Mouse (Mus musculus) gastrocnemius, postnatal 36 days (tissue): ENCODE results near the gene Vps18. TPM values are rescaled to one million over a fixed set of nuclear protein-coding genes. Genes with fewer than 3 reads are reported as not detected.

Source experiments
- DNase-seq, 2 experiments: peaks; one replicate each; pipeline ENCODE4 v3.0.0; 2022
- intact Hi-C: fragments of 180-260 bp; cut with DNase I; formaldehyde crosslinking; loops from one replicate; pipeline ENCODE4 v1.15.1; 2025
- total RNA-seq, 2 experiments: library from RNA; stranded (reverse); gene quantifications; 2 replicates each; pipeline ENCODE4 v1.2.3; 2021

Vps18 gene
- total RNA-seq, 2 experiments from 2014 or later, result 9.0 to 9.2 TPM

DNA sequence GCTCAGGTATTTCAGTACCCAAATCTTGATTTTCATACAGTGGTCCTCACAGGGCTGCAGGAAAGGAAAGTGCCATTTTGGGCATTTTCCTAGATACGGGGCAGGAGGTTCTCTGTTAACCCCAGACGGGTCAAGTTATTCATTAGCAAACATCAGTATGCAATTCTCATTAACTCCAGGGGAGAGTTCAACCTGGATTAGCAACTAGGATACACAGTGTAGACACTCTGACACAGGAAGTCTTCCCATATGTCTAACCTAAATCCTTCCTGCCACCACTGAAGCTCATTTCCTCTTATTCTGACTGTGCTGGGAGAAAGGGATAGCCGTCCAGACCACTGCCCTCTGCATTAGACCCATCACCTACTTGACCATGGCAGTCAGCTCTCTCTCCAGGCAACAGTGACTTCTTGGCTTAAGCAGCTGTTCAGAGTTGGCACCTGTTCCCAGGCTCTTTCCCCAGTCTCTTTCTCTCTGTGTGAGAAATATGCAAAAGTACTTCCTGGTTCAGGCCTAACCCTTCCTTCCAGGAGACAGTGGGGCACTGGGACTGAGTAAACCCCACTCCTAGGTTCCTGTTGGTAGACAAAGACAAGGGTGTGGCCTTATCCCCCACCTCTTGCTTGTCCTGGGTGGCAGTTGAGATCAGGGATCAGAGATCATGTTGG, 29.6 kb downstream of the Vps18 start:
- DNase-seq, result no peak
- intact Hi-C loops, result no loop called here

DNA sequence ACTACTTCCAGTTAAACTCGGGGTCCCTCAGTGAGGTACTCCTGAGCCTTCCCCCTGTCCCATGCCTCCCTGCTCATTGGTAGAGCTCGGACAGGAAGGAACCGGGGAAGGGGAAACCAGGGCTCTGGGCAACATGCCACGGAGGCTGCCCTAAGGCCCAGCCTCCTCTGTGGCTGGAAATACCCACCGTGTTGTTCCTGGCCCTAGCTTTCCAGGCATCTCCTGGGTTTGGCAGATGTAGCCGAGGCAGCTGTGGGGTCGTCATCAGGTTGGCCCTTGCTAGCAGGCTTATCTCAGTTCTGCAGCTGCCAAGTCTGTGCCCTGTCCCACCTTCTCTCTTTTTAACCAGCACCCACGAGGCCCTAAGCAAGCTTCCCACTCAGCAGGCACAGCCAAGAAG, 32.0 kb downstream of the Vps18 start:
- intact Hi-C loops, result no loop called here
- DNase-seq, result no peak

DNA sequence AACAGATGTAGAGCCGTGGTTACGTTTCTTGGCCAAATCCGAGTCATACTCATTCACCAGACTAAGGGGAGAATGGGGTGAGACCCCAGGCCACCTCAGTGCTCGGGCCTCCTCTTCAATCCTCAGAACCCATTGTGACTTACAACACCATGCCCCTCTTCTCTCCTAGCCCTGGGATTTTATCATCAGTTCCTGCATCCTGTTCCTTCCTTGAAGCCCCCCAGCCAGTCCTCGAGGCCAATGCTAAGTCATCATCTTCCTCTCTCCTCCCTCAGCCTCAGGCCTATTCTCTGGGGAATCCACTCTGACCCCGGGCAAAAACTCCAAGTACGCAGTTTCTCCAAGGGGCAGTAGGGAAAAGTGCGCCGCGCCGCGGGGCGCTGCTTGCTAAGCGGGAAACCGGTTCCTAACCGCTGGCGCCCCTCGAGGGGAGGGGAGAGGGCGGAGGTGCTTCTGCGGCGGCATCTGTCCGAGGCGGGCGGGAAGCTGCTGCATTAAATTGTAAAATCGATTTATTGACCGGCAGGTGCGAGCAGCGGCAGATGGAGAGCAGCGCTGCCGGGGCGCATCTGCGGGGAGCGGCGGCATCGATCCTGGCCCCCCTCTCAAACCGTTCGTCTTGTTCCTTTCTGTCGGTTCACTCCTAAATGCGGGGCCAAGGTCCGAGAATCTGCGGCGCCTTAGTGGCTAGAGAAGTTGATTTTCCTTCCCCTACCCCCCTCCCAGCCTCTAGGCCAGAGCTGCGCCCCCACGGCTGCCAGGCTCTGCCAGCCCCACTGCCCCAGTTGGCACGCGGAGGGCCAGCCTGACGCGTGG, 33.4 kb downstream of the Vps18 start:
- DNase-seq, result no peak
- intact Hi-C loops, result no loop called here

DNA sequence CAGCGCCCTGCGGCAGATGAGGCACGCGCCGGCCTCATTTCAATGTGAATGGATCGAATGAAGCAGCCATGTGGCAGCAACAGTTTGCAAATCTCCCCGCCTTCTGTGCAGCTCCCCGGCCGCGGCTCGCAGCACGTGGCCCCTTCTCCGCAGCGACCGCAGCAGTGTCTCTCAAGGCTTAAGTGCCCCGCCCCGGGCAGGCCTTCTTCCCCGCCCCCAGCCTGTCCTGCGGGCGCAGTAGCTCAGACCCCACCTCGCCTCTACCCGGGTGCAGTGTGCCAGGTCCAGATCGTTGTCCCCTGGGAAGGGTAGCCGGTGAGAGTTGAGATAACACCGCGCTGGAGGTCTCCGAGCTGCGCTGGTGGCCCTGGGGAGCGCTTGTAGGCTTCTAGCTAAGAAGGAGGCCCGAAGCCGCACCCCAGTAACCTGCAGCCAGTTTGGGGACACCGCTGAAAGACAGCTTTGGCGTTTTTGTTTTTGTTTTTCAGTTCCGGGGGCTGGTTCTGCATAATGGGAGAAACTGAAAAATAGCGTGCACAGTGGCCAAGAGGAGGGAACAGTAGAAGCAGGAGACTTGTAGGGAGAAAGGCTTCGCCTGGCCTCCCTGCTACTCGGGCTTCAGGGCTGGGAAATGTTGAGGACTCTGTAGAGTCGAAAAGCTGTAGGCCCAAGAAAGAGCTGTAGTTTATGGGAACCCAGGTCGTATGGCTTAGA, 34.2 kb downstream of the Vps18 start:
- intact Hi-C loops, result no loop called here
- no peak for DNase-seq

DNA sequence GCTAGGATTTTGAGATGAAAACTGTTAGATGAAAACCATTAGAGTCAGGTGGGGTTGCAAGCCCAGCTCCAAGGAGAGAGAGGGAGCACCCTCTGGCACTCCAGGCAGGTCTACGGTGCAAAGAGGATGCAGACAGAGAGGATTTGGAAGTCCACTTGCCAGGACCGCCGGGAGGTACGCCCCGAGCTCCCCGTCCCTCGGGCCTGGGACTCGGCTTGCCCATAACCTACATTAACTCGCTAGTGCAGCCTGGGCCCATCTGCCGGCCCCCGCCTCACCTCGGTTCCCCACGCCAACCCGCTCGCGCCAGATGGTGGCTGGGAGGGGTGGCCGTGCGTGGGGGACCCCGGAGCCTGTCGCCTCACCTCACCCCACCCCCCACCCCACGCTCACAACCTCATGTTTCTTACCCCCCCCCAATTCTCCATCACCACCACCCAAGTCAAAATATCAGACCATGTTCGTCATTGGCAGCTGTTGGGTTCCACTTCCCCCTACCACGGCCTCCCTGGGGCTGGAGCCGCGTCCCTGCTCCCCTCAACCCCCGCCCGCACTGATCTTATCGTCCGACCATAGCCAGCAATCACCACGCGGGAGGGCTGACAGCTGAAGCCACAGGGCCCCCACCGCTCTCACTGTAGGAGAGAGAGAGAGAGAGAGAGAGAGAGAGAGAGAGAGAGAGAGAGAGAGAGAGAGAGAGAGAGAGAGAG, 35.5 kb downstream of the Vps18 start:
- DNase-seq, result no peak
- intact Hi-C loops, result no loop called here

DNA sequence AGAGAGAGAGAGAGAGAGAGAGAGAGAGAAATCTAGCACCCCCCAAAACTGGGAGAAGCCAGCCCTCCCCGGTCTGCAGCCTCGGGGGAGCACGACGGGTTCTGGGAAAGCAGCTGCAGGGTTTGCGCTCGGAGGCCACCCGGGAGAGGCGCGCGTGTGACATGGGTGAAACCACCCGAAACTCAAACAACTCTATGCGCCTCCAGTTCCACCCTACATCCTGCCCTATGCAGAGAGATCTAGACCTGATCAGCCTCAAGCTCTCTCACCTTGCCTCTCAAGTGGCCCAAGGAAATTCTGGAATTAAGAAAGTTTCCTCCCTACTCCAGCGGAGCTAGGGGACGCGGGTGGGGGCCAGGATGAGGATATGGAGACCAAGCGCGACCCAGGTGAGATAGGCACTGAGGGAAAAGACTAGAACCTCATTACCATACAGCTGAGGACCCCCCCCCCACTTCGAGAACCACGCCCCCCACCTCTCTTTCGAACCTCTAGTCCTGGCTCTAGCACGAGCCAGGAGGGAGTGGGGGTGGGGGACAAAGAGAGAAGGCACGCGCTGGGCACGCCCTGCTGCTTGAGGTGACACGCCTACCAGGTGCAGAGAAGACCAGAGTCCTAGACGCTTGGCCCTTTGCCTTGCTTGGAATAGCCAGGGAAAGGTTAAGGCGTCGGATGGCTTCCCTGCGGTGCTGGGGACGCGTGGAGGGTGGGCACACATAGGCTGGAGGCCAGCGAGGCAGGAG, 36.2 kb downstream of the Vps18 start:
- no peak for DNase-seq

DNA sequence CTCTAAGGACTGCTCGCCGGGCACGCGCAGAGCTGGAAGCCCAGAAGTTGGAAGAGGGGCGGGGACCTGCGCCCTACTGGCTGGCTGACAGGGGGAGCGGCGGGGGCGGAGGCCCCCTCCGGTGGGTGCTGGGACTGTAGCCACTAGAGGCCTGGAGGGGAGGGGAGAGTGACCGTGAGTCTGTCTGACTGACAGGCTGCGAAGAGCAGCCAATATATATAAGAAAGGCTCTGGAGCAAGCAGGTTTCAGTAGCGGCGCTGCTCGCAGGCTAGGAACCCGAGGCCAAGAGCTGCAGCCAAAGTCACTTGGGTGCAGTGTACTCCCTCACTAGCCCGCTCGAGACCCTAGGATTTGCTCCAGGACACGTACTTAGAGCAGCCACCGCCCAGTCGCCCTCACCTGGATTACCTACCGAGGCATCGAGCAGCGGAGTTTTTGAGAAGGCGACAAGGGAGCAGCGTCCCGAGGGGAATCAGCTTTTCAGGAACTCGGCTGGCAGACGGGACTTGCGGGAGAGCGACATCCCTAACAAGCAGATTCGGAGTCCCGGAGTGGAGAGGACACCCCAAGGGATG, 37.1 kb downstream of the Vps18 start, which contains the start of gene Dll4:
Gene Dll4 (plus strand): TSS at position 217 of the 576 bp plus-strand sequence.
- intact Hi-C loops, result no loop called here

More for the DNA sequence above, 36.2 kb downstream of the Vps18 start:
- intact Hi-C loops, result no loop called here

DNA sequence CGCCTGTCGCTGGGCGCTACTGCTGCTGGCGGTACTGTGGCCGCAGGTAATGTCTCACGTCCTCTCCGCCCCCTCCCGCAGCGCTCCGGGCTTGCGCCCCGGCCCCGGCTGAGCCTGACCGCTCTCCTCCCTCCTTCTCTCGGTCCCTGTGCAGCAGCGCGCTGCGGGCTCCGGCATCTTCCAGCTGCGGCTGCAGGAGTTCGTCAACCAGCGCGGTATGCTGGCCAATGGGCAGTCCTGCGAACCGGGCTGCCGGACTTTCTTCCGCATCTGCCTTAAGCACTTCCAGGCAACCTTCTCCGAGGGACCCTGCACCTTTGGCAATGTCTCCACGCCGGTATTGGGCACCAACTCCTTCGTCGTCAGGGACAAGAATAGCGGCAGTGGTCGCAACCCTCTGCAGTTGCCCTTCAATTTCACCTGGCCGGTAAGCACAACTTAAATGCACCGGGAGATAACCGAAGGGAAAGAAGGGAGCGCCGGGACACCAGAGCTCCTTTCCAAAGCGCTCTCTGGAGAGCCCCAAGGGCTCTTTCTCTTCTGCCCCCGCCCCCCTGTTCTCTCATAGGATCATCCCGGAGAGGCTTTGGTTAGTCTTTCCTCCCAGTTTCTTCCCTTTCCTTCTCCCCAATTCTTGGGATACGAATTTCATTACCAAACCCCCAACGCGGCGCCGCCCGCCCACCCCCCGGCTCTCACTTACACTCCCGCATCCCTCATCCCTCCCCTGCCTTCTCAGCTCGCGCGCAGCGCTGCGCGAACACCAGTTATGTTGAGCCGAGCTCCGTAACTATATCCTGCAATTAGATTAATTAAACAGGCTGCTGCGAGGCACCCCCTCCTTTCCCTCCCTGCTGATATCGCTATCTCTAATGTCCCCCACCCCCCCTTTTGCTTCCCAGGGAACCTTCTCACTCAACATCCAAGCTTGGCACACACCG, 37.9 kb downstream of the Vps18 start:
- no peak for DNase-seq

More for the DNA sequence above, 37.1 kb downstream of the Vps18 start, which contains the start of gene Dll4:
- DNase-seq, result no peak

DNA sequence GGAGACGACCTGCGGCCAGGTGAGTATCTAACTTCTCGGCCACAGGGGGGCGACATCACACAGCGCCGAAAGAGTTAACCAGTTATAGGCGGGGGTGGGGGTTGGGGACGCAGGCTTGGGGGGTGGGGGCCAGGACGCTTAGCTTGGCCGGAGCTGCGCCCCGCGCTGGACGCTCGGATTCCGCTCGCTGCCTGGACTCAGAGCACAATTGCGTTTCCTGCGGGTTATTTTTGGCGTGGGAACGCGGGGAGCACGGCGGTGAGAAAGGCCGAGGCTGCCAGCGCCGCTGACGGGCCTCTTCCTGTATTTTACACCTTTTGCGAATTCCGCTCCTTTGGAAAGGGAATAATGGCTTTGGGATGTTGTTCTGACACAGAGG, 38.6 kb downstream of the Vps18 start:
- intact Hi-C loops, result no loop called here
- DNase-seq, result no peak

More for the DNA sequence above, 37.9 kb downstream of the Vps18 start:
- intact Hi-C loops, result no loop called here

DNA sequence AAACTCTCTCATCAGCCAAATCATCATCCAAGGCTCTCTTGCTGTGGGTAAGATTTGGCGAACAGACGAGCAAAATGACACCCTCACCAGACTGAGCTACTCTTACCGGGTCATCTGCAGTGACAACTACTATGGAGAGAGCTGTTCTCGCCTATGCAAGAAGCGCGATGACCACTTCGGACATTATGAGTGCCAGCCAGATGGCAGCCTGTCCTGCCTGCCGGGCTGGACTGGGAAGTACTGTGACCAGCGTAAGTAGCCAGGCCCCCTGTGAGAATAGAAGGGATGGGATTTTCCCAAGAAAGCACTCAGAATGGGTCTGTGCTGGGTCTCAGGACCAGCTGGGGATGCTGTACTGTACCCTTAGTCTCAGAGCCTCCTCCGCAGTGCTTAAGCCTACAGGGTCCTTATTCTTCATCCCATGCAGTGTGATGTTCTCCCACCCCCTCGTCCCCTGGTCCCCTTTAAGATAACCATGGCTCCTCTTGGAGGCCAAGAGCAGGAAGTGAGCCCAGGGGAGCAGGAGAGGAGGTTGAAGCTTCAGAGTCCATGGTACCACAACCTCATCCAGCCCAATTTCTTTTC, 39.5 kb downstream of the Vps18 start:
- no peak for DNase-seq
- intact Hi-C loops, result no loop called here

DNA sequence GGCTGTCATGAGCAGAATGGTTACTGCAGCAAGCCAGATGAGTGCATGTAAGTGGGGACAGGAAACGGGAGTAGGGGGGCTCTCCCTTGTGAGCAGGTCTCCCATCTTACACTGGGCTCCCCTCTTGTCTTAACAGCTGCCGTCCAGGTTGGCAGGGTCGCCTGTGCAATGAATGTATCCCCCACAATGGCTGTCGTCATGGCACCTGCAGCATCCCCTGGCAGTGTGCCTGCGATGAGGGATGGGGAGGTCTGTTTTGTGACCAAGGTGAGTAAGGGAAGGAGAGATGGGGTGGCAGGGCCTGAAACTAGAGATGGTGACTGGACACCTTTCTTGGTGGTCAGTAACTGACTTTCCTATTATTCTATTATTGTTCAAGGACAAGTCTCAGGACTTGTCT, 40.0 kb downstream of the Vps18 start:
- DNase-seq, result no peak
- intact Hi-C loops, result no loop called here

DNA sequence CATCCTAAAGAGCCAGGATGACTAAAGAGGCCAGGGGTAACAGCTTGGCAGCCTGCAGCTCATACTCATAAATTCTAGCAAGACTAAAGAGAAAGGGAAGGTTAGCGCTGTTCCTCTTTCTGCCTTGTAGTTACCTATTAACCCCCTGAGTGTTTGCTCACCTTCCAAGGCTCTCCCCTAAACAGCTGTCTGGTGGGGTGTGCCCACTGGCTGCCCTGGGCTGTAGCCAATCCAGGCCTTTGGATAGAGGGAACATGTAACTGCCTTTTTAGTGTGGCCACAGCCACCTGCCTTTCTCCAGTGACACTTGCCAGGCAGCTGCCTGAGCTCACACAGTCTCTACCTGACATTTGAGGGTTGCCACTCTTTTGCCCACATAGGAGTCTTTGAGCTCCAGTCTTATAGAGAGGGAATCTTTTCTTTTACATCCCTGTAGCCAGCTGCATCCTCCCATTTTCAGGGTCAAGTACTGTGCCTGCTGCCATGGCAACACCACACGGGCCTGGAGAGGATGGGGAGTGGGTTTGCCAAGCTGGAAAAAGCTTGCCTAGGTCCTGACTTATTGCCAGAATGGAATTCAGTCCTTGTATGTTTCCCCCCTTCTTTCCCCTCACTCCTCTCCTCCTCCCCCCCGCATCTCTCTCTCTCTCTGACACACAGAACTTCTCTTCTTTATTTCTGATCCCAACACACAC, 40.7 kb downstream of the Vps18 start:
- intact Hi-C loops, result no loop called here

DNA sequence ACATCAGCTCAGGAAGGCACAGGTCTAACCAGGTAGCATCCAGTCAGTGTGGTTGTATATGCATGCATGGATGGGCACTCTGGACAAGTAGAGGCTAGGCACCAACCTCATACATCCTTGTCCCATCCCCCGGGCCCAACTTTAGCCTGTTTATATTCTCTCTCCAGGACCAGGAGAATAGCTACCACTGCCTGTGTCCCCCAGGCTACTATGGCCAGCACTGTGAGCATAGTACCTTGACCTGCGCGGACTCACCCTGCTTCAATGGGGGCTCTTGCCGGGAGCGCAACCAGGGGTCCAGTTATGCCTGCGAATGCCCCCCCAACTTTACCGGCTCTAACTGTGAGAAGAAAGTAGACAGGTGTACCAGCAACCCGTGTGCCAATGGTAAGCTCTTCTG, 42.3 kb downstream of the Vps18 start:
- DNase-seq, result no peak
- intact Hi-C loops, result no loop called here

More for the DNA sequence above, 40.7 kb downstream of the Vps18 start:
- no peak for DNase-seq

DNA sequence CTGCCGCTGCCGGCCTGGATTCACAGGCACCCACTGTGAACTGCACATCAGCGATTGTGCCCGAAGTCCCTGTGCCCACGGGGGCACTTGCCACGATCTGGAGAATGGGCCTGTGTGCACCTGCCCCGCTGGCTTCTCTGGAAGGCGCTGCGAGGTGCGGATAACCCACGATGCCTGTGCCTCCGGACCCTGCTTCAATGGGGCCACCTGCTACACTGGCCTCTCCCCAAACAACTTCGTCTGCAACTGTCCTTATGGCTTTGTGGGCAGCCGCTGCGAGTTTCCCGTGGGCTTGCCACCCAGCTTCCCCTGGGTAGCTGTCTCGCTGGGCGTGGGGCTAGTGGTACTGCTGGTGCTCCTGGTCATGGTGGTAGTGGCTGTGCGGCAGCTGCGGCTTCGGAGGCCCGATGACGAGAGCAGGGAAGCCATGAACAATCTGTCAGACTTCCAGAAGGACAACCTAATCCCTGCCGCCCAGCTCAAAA, 43.7 kb downstream of the Vps18 start:
- no peak for DNase-seq
- intact Hi-C loops, result no loop called here

DNA sequence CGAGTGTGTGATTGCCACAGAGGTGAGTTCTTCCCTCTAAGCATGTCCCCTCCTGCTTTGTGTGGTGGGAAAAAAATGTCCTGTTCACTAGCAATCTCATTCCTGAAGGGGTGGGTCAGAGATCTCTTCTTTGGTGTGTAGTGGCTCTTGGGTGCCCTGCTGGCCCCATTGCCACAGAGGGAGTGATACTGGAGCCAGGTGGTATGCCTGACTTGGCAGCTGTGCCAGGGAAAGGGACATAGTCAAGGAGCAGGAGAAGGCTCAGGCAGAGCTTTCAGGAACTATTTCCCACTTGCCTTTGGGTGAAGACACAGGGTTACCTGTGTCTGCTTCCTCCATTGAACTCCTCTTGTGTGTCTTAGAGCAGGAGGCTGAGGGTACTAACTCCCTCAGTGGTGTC, 45.6 kb downstream of the Vps18 start:
- intact Hi-C loops, result no loop called here
- DNase-seq, result no peak

DNA sequence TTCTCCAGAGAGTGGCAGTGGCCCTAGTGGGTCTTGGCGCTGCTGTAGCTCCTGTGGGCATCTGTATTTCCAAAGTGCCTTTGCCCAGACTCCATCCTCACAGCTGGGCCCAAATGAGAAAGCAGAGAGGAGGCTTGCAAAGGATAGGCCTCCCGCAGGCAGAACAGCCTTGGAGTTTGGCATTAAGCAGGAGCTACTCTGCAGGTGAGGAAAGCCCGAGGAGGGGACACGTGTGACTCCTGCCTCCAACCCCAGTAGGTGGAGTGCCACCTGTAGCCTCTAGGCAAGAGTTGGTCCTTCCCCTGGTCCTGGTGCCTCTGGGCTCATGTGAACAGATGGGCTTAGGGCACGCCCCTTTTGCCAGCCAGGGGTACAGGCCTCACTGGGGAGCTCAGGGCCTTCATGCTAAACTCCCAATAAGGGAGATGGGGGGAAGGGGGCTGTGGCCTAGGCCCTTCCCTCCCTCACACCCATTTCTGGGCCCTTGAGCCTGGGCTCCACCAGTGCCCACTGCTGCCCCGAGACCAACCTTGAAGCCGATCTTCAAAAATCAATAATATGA, 46.5 kb downstream of the Vps18 start:
- DNase-seq, result no peak
- intact Hi-C loops, result no loop called here

DNA sequence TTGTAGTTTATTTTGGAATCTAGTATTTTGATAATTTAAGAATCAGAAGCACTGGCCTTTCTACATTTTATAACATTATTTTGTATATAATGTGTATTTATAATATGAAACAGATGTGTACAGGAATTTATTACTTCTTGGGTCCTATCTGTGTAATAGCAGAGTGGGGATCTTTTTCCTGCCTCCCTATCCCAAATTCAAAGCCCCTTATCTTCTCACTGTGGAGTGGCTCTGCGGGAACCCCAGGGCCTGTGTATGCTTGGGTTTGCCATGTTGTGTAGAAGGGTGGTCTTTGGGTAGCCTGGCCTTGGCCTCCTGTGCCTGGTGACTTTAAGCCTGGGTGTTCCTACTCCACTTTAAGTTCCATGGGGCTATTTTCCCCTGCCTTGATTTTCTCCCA, 47.0 kb downstream of the Vps18 start:
- intact Hi-C loops, result no loop called here
- no peak for DNase-seq
